Mouse (Mus musculus) CH12F3 (cell line): ENCODE data around the gene H2afy.

ENCODE experiments used
- in situ Hi-C: fragments of 300-500 bp; cut with MboI; formaldehyde crosslinking; loops from 2 replicates; pipeline ENCODE4 v1.14.3; 2020; ENCODE audit warnings: low sequenced_read_pairs

The H2afy gene

DNA sequence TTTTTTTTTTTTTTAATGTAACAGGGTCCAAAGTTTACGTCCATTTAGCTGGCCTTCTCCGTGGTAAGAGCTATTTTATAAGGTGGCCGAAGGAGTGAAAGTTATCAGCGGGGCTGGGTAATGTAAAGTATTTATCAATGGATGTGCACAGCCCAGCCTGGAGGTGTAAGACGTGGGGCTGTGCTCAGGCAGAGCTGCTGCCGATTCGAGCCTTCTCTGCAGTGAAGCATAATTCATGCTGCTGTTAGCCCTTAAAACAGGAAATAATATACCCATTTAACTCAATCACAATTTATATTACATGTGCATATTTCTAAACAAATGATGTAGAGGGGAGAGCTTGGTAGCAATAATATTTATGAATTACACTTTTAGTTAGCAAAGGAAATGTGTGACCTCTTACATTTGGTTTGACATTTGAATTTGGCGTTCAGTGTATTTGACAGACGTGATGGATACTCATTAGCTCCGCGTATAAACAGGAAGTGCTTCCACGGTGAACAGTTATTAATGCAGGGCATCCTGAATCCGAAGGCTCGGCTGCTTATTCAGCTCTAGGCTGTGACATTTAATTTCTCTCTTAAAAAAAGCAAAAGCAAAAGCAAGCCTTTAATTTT lies 111.6 kb downstream of the H2afy start:
- in situ Hi-C loops: no loop called here
